Mouse (Mus musculus) monocyte, adult 5-6 weeks (primary cell): ENCODE data around the gene Man1b1. TPM values are rescaled to one million over a fixed set of nuclear protein-coding genes. Genes with fewer than 3 reads are reported as not detected.

Experiments
- ATAC-seq: fragments of 153-309, 156-312 bp; replicated peaks from 2 replicates; pipeline ENCODE4 v1.8.0; 2017; ENCODE audit warnings: mild to moderate bottlenecking; ENCODE audit not compliant: low TSS enrichment, insufficient number of reproducible peaks, severe bottlenecking, poor library complexity, low FRiP score
- total RNA-seq: library from RNA; stranded (forward); fragments of 200-1000, 200-491, 200-594 nt; gene quantifications from 3 replicates; pipeline ENCODE4 v1.2.3, GENCODE M21; 2017

Man1b1 gene
- total RNA-seq, 1 experiment from 2014 or later: 33.3 TPM

- no peak for ATAC-seq
These were observed 22.1 kb downstream of the Man1b1 start for GRCm38 (mm10) chr2:25354211-25354610.

GRCm38 (mm10) chr2:25355419-25356066 lies 23.4 kb downstream of the Man1b1 start:
- no peak for ATAC-seq

- ATAC-seq: peak; percentile 86
These were observed 24.3 kb downstream of the Man1b1 start, which contains the start of gene Dpp7 for GRCm38 (mm10) chr2:25356208-25357079. TSS of gene Dpp7 (minus strand) at chr2:25356359.

DNA sequence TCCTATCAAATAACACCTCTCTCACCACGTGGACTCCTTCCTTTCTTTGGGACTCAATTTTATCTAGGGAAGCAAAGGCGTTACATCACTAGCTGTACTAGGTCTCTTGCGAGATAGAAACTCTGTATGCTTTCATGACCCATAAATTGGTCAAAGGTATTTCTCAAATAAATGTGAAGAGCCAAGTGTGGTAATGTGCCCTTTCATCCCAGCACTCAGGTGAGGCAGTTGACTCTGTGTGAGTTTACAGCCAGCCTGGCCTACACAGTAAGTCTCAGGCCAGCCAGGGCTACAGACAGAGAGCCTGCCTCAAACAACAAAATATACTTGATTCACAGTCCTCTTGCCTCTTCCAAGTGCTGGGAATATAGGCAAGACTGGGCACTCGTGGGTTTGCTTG lies 27.7 kb downstream of the Man1b1 start:
- ATAC-seq: no peak

DNA sequence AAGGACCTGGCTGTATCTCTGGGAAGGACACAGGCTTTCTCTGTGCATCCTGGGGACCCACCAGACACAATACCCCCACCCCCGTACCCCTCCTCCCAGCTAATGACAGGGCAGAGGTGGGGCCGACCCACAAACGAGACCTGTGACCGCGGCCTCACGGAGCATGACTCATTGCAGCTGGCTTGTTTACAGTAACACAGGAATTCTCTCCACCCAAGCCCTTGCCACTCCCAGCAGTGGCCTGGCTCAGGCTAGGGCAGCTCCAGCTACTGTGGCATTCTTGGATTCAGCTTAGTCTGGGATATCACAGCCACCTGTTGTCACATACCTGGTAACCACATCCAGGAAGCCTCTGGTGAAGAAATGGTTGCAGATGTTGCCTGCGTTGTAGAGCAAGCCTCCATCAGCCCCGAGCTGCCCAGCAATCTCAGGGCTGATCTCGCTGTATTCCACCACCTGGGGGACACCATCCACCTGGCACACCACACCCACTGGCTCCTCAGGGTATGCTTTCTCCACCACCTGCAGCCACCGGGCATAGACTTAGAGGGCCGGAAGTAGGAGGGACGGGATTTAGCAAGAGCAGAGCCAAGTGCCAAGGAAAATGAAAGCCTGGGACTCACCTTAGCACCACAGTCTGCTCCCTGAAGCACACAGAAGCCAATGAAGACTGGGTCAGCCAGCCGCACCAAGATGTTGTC lies 31.5 kb downstream of the Man1b1 start:
- ATAC-seq: no peak

GRCm38 (mm10) chr2:25364313-25364712 lies 32.2 kb downstream of the Man1b1 start:
- ATAC-seq: no peak

DNA sequence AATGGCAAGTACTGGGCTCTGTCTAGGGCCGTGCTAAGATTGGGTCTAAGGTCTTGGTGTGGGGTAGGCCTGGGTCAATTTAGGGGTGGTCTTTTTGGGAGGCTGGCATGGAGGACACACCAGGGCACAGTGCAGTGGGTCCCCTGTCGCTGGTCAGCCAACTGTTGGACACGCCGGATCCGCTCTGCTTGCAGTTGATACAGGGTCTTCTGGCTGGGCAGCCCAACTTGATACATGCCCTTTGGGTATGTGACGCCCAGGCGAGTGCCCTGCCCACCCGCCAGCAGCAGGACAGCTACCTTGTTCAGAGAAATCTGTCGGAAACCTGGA lies 32.6 kb downstream of the Man1b1 start:
- ATAC-seq: 0 out of 2 replicates have a peak, but pooled peaks have one; percentile 4

GRCm38 (mm10) chr2:25365091-25365761 lies 33.1 kb downstream of the Man1b1 start, which contains the start of gene Uap1l1:
TSS of gene Uap1l1 (minus strand) at chr2:25365682.
- peak; percentile 55 for ATAC-seq

DNA sequence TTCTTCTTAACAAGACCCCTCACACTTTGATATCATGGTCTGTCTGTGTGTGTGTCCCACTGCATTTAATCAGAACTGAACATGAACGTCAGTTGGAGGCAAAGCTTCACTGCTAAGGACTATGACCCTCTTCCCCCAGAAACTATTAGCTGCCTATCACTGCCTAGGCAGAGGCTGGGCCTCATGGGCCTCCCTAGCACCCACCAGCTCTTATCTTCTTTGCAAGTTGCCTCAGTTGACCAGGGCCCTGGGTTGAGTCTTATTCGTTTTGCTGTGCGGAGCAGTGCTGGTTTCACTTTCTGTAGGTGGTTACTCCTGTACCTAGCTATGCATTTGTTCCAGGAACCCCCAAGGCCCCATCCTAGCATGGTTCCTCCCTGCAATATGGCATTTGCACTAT lies 37.9 kb downstream of the Man1b1 start:
- ATAC-seq: no peak

- peak; percentile 95 for ATAC-seq
These were observed 39.9 kb downstream of the Man1b1 start, which contains the start of gene Sapcd2 for GRCm38 (mm10) chr2:25371764-25372643. TSS of gene Sapcd2 (plus strand) at chr2:25372321.

GRCm38 (mm10) chr2:25372644-25373391 lies 40.7 kb downstream of the Man1b1 start:
- ATAC-seq: no peak

DNA sequence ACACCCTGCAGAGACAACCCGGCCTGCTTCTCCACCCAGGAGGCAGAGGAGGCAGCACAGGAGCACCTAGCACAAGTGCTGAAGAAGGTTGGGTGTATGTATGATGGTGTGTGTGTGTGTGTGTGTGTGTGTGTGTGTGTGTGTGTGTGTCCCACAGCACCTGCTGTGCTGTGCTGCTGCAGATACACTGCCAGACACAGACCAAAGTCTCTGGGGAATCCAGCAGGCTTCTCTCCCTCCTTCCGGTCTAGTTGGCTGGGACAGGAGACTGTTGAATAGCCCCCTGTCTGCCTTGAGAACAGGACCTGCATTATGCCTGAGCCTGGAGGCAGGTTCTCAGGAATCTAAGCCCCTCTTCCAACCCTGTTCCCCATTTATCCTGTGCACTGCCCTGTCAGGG lies 41.3 kb downstream of the Man1b1 start:
- ATAC-seq: no peak

- no peak; the same call in 1 of the 2 replicates for ATAC-seq
These were observed 44.5 kb downstream of the Man1b1 start for GRCm38 (mm10) chr2:25376589-25376988.

DNA sequence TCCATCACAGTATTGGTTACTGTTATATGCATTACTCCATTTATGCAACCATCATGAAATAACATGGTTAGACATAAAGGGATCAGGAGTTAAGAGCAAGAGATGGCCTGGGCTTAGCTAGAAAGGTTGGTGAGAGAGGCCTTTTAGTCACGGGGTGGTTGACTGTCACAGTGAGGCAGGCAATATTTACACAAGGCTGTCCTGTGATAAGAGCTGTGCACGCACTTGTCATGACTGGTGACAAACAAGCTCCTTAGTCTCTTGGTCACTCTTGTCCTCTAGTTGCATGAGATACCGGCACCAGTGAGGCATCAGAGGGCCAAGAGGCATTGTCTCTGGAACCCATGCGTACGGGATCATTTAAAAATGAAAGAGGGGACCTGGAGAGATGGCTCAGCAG lies 52.4 kb downstream of the Man1b1 start:
- no peak for ATAC-seq

DNA sequence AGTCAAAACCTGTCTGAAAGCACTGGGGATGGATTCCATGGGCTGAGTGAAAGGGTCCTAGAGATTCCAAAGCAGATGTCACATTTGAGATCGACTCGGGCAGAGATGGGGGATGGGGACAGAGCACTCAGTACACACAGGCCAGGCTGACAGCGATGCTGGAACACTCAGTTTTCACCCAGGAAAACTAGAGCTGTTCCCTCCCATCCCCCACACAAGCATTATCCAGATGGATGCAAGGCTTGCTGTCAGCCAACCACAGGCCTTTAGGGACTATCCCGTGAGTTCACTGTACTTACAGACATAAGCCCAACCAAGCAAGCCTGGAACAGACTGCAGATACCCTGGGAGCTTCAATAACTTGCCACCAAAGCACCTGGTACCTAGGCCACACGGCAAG lies 59.1 kb downstream of the Man1b1 start:
- no peak for ATAC-seq

GRCm38 (mm10) chr2:25394281-25395221 lies 62.4 kb downstream of the Man1b1 start:
- no peak for ATAC-seq
